Mouse (Mus musculus) thymus, adult 2 months (tissue): ENCODE results near the gene Rbm20. TPM values are rescaled to one million over a fixed set of nuclear protein-coding genes. Genes with fewer than 3 reads are reported as not detected.
A peak's percentile ranks its signal among the peaks of the same experiment; 100 is the strongest.

ENCODE experiments used
- DNase-seq: peaks from one replicate; pipeline ENCODE4 v3.0.0; 2021
- H3K27ac ChIP-seq: fragments of 200-500 bp; 2 replicates; pipeline ENCODE4 v1.5.1; 2012; ENCODE audit warnings: low read length, control low read depth; ENCODE audit not compliant: control insufficient read depth, insufficient read depth
- H3K27me3 ChIP-seq: fragments of 200-500 bp; 2 replicates; pipeline ENCODE4 v1.6.1; 2012; ENCODE audit warnings: mild to moderate bottlenecking, low read length, moderate library complexity, mixed read lengths; ENCODE audit not compliant: control insufficient read depth, insufficient read depth
- H3K36me3 ChIP-seq: fragments of 200-500 bp; 2 replicates; pipeline ENCODE4 v1.6.1; 2012; ENCODE audit warnings: mild to moderate bottlenecking, low read length, moderate library complexity; ENCODE audit not compliant: control insufficient read depth, insufficient read depth
- H3K4me1 ChIP-seq: fragments of 200-500 bp; replicated peaks from 2 replicates; pipeline ENCODE4 v1.6.1; 2012; ENCODE audit warnings: low read length; ENCODE audit not compliant: control insufficient read depth, insufficient read depth
- H3K4me3 ChIP-seq: fragments of 200-500 bp; 2 replicates; pipeline ENCODE4 v1.5.1; 2012; ENCODE audit warnings: mild to moderate bottlenecking, low read length, control low read depth, moderate library complexity; ENCODE audit not compliant: control insufficient read depth, insufficient read depth
- CTCF ChIP-seq: fragments of 200-500 bp; IDR thresholded peaks from 2 replicates; pipeline ENCODE4 v1.5.1; 2012; ENCODE audit warnings: mild to moderate bottlenecking, control low read depth, low read length, moderate library complexity, borderline replicate concordance; ENCODE audit not compliant: control insufficient read depth, poor library complexity, insufficient read depth; ENCODE audit errors: extremely low read depth
- POLR2A ChIP-seq: fragments of 200-500 bp; IDR thresholded peaks from 2 replicates; pipeline ENCODE4 v1.6.1; 2012; ENCODE audit warnings: mild to moderate bottlenecking, low read length, control low read depth, moderate library complexity; ENCODE audit not compliant: control insufficient read depth, poor library complexity, insufficient read depth; ENCODE audit errors: extremely low read depth
- WGBS: fragments of 180-500 bp; shearing (Covaris S2); methylation state at CpG from one replicate; pipeline ENCODE4 v1.1.7; 2018; 5-methylcytosine and 5-hydroxymethylcytosine counted together
- polyA plus RNA-seq: library from polyadenylated mRNA; depleted of rRNA; stranded (reverse); fragments of >200 nt; gene quantifications from 2 replicates; pipeline ENCODE4 v1.2.3, GENCODE M21; 2012

Rbm20 gene
- polyA plus RNA-seq, 1 experiment, result 9.8 TPM

DNA sequence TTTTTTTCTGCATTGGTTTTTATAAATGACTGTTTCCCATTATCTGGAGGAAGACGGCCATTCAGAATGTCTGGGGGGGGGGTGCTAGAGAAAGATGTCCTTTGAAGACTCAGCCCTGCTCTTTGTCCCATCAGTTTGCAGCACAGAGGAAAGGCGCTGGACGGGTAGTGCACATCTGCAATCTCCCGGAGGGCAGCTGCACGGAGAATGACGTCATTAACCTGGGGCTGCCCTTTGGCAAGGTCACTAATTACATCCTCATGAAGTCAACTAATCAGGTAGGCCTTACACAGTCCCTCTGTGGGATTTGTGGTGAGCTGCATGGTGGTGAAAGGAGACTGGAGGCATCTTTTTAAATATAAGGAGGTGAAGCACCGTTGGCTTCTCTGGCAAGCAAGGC, 155.4 kb downstream of the Rbm20 start:
- Histone ChIP-seq H3K4me1 (no peaks in the 10 kb centered on the region), H3K27ac (no peak overlapping the region), H3K27me3 (no peaks in the 10 kb centered on the region), H3K36me3 (no peaks in the 10 kb centered on the region), H3K4me3 (no peak overlapping the region)
- no peak for TF ChIP-seq CTCF
- TF ChIP-seq POLR2A, result no peak
- DNase-seq, result no peak
- 91% methylated on average over 7 of the region's 7 CpGs for WGBS

DNA sequence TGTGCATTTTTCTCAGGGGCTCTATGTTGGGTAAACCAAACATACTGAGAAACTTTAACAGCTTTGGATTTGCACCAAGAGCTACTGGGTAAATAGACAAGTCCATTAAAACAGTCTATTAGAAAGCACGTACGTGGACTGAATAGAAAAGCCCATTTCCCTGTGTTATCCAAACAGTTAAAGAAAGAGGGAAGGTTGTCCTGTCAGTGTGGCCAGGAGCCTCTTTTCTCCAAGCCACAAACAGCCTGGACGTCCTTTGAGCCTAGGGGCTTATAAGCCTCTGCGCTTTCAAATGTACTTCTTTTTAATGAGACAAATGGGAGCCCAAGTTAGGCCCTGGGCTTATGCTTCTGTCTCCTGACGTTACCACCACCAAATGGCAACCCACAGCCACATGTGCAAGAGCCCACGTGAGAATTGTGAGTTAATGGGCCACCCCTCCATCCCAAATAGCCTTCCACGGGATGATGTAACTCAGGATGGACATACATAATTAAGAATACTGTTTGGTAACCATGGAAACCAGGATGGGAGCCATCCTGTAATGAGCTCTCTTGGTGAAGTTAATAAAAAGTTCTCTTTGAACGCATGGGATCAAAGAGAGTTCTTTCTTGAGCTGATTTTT, 156.8 kb downstream of the Rbm20 start:
- WGBS, result 85% methylated on average over 8 of the region's 8 CpGs
- Histone ChIP-seq H3K36me3 (no peaks in the 10 kb centered on the region), H3K4me3 (no peak overlapping the region), H3K4me1 (peaks cover under 1% of the 10 kb centered on the region), H3K27me3 (no peaks in the 10 kb centered on the region), H3K27ac (no peak overlapping the region)
- TF ChIP-seq POLR2A, result no peak
- no peak for DNase-seq

DNA sequence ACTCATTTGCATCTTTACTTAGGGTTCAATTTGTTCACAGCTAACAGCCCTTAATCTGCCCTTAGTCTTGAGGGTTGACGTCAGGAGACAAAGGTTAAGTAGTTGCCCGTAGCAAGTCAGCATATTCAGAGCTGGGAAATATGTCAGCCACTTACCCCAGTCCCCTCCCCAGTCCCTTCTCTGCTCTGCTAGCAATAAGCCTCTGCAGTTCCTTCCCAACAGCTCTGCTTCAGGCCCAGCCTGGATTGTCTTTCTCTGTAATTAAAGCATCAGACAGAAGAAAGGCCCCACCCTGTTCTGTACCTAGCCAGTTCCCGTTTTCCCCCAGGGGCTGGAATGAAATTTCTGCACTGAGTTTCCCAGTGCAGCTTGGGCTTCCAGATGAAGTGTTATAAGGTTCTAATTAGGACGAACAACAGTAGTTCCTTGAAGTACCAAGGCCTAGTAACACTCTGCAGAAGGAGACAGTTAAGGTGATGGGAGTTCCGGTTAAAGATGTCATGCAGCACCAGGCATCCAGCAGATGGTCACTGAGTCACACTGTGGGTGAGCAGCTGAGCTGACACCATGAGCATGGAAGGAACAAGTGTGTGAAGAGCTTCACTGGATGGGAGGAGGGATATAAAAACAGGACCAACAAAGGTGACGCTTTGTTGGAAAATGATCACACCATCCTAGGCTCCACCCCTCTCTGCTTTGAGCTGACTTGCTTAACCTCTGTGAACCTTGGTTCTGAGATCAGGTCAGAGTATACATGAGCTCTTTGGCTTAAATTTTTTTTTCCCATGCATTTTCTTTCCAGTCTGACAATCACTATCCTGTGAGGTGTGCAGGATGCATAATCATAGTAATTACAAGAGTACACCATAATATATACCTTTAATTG, 159.7 kb downstream of the Rbm20 start:
- Histone ChIP-seq H3K27me3 (no peaks in the 10 kb centered on the region), H3K27ac (no peak overlapping the region), H3K36me3 (no peaks in the 10 kb centered on the region), H3K4me3 (no peak overlapping the region), H3K4me1 (peaks cover 4% of the 10 kb centered on the region)
- 87% methylated on average over 6 of the region's 6 CpGs for WGBS
- TF ChIP-seq POLR2A, result no peak
- no peak for DNase-seq

DNA sequence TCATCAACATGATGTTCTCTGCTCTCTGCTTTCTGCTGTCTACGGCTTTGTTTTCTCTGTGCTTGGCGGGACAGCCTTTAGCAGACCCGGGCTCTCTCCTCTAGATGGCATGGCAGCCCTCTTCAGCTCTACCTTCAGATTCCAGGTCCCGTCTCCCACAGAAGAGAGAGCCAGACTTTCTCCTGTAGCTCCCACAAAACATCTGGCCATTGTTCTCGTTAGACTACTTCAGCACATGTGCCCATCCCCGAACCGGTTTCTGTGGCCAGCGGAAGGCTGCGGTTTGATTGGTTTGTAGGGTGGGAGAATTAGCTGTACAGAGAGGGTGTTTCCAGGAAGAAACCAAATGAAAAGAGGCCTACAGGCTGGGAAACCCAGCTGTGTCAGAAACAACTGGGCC, 161.7 kb downstream of the Rbm20 start:
- DNase-seq, result peak; percentile 16
- no peak overlapping the region for H3K27ac ChIP-seq

DNA sequence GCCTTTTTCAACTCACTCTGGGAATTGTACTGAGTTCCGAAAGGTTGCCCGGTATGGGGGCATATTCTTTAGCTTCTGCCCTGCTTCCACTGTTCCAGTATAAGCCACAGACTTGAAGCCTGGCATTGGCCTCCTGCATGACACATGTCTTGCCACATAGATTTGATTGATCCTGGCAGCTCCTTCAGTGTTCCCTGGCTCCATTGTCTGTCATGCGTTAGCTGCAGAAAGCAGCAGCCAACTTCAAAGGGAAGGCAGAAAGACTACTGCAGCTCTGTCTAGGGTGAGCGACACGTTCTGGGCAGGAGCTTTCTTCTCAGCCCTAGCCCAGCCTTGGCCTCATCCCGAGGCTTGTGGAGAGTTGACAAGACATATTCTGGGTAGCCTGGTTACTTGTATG, 162.7 kb downstream of the Rbm20 start:
- no peak for TF ChIP-seq POLR2A
- no peak for TF ChIP-seq CTCF
- DNase-seq, result no peak
- H3K4me1 ChIP-seq, result peaks cover 4% of the 10 kb centered on the region
- H3K27ac ChIP-seq, result no peak overlapping the region
- no peak overlapping the region for H3K4me3 ChIP-seq
- no peaks in the 10 kb centered on the region for H3K27me3 ChIP-seq
- WGBS, result 83% methylated on average over 6 of the region's 6 CpGs
- H3K36me3 ChIP-seq, result no peaks in the 10 kb centered on the region

More for the DNA sequence above, 161.7 kb downstream of the Rbm20 start:
- no peak overlapping the region for H3K4me3 ChIP-seq
- TF ChIP-seq CTCF (no peak), POLR2A (no peak)
- no peaks in the 10 kb centered on the region for H3K27me3 ChIP-seq
- no peaks in the 10 kb centered on the region for H3K36me3 ChIP-seq
- 43% methylated on average over 9 of the region's 9 CpGs for WGBS
- peaks cover 4% of the 10 kb centered on the region for H3K4me1 ChIP-seq

DNA sequence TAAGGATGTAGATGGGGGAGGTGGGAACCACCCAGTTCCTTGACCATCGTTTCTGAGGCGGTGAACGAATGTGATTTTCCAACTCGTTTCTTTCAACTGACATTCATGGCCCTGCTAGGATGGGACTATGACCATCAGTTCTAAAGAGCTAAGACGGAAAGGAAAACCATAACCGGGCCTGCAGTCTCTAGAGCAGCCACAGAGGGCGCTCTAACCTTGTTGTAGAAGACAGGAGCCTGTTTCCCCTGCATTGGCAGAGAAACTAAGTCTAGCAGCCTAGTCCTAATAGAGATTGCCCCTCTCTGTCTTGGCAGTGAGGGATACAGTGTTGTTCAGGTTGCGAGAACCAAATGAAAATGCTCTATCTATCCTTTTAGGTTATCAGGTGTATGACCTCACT, 164.8 kb downstream of the Rbm20 start:
- H3K27me3 ChIP-seq, result no peaks in the 10 kb centered on the region
- TF ChIP-seq CTCF (no peak), POLR2A (no peak)
- no peak overlapping the region for H3K27ac ChIP-seq
- WGBS, result 67% methylated on average over 8 of the region's 8 CpGs
- no peak overlapping the region for H3K4me3 ChIP-seq
- H3K36me3 ChIP-seq, result no peaks in the 10 kb centered on the region
- peak; percentile 81 for DNase-seq
- peaks cover 4% of the 10 kb centered on the region for H3K4me1 ChIP-seq
